Mouse (Mus musculus): ENCODE measurements at regions not wholly inside any gene's neighbourhood (a gene's known extent, or its start where the extent isn't known, plus 50 kb on each side); places are given as distances from the start of the nearest gene placed in this dataset.

DNA sequence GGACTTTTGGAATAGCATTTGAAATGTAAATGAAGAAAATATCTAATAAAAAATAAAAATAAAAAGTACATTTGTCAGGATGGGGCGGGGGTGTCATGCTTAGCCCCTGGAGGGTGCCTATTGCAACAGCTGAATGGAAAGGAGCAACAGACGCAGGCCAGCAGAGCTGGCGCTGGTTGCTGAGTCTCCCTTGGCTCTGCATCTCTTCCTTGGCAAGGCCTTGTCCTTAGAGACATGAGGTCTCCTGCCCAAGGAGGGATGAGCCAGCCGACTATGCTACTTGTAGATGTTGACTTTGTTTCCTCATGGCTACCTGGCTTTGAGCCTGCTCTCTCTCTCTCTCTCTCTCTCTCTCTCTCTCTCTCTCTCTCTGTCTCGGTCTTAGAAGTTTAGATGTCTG lies 166.4 kb downstream of the Opa1 start:
- Histone ChIP-seq H3K4me2 (ENCODE audit: insufficient read depth, low read depth, poor library complexity, severe bottlenecking) (no peak overlapping the region), H3K9ac (ENCODE audit: insufficient read depth, low read depth) (no peak overlapping the region), H3K4me1 (ENCODE audit: control insufficient read depth in 1 of 2, insufficient read depth in 2 of 2) (no peaks in the 10 kb centered on the region), H3K27ac (ENCODE audit: insufficient read depth, low read depth) (no peak overlapping the region), H3K4me3 (replicated peaks in 1 of 3; ENCODE audit: low read depth in 2 of 3, low read length in 2 of 3, poor library complexity in 1 of 3) (no peak overlapping the region), H3K27me3 (replicated peaks) (peaks cover 16% of the 10 kb centered on the region), H3K9me3 (replicated peaks; ENCODE audit: low read length) (peaks cover 16% of the 10 kb centered on the region), H3K79me2 (replicated peaks; ENCODE audit: control insufficient read depth, extremely low read depth, insufficient read depth, poor library complexity, severe bottlenecking) (no peaks in the 10 kb centered on the region), H3K36me3 (replicated peaks in 1 of 2; ENCODE audit: control insufficient read depth in 1 of 2, insufficient read depth in 1 of 2, low read length in 1 of 2) (no peaks in the 10 kb centered on the region)
- no peak for DNase-seq (ENCODE audit: extremely low read depth)
- dilution Hi-C loops (cut with MboI; ENCODE audit: extremely low pct_ligation_motif_present, extremely low pct_unique_long_range_greater_than_20kb, low sequenced_read_pairs) (no loop called here), in situ Hi-C loops (cut with MboI; ENCODE audit: low pct_ligation_motif_present, low pct_unique_long_range_greater_than_20kb, low sequenced_read_pairs) (no loop called here)
- TF ChIP-seq MAZ (IDR thresholded peaks at IDR 0.05; ENCODE audit: low read depth, low read length) (no peak), HCFC1 (IDR thresholded peaks at IDR 0.05; ENCODE audit: low read depth, low read length) (no peak), ETS1 (conservative IDR thresholded peaks at IDR 0.05; ENCODE audit: low read depth, low read length) (no peak), NRF1 (IDR thresholded peaks at IDR 0.05; ENCODE audit: low read depth, low read length) (no peak), KAT2A (IDR thresholded peaks at IDR 0.05; ENCODE audit: insufficient replicate concordance, low read length) (no peak), USF1 (IDR thresholded peaks at IDR 0.05; ENCODE audit: low read depth, low read length) (no peak), MEF2A (IDR thresholded peaks at IDR 0.05; ENCODE audit: borderline replicate concordance, low read depth, low read length) (no peak), TCF12 (IDR thresholded peaks at IDR 0.05; ENCODE audit: low read depth, low read length) (no peak), UBTF (IDR thresholded peaks at IDR 0.05; ENCODE audit: low read depth, low read length) (no peak), MYC (IDR thresholded peaks at IDR 0.05; ENCODE audit: low read depth, low read length) (no peak), CHD2 (IDR thresholded peaks at IDR 0.05; ENCODE audit: low read length) (no peak), GABPA (IDR thresholded peaks at IDR 0.05; ENCODE audit: insufficient replicate concordance, low read depth, low read length) (no peak), JUN (IDR thresholded peaks at IDR 0.05; ENCODE audit: insufficient read depth, low read depth, low read length) (no peak), RAD21 (IDR thresholded peaks at IDR 0.05; ENCODE audit: low read depth, low read length) (no peak), BHLHE40 (IDR thresholded peaks at IDR 0.05; ENCODE audit: low read depth, low read length) (no peak), ZNF384 (IDR thresholded peaks at IDR 0.05; ENCODE audit: low read depth, low read length) (no peak), MAX (IDR thresholded peaks at IDR 0.05; ENCODE audit: low read length) (no peak), MAFK (IDR thresholded peaks at IDR 0.05; ENCODE audit: insufficient replicate concordance, low read length) (no peak), TBP (conservative IDR thresholded peaks at IDR 0.05; ENCODE audit: low read depth, low read length) (no peak)

DNA sequence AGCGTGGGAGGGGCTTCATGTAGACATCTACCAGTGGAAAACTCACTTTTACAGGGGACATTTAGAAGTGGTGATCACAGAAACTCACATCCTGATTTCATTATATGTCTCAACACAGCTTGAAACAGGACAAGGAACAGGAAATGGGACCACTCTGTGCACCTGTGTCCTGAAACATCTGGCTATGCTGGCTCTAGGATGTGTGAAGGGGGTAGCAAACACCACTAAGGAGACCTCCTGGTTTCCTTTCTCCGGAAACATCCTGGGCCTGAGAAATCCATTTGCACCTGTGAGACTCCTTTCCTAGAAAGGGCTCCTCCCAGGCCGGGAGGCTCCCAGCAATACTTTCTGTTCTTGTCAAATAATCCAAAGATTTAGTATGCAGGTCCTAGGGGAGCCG lies 167.1 kb downstream of the Opa1 start:
- Histone ChIP-seq H3K27ac (ENCODE audit: insufficient read depth, low read depth) (no peak overlapping the region), H3K4me3 (replicated peaks in 1 of 3; ENCODE audit: low read depth in 2 of 3, low read length in 2 of 3, poor library complexity in 1 of 3) (no peak overlapping the region), H3K27me3 (replicated peaks) (peaks cover 15% of the 10 kb centered on the region), H3K9ac (ENCODE audit: insufficient read depth, low read depth) (no peak overlapping the region), H3K36me3 (replicated peaks in 1 of 2; ENCODE audit: control insufficient read depth in 1 of 2, insufficient read depth in 1 of 2, low read length in 1 of 2) (no peaks in the 10 kb centered on the region), H3K79me2 (replicated peaks; ENCODE audit: control insufficient read depth, extremely low read depth, insufficient read depth, poor library complexity, severe bottlenecking) (no peaks in the 10 kb centered on the region), H3K9me3 (replicated peaks; ENCODE audit: low read length) (peaks cover 16% of the 10 kb centered on the region), H3K4me1 (ENCODE audit: control insufficient read depth in 1 of 2, insufficient read depth in 2 of 2) (no peaks in the 10 kb centered on the region), H3K4me2 (ENCODE audit: insufficient read depth, low read depth, poor library complexity, severe bottlenecking) (no peak overlapping the region)
- in situ Hi-C loops (cut with MboI; ENCODE audit: low pct_ligation_motif_present, low pct_unique_long_range_greater_than_20kb, low sequenced_read_pairs) = no loop called here
- dilution Hi-C loops (cut with MboI; ENCODE audit: extremely low pct_ligation_motif_present, extremely low pct_unique_long_range_greater_than_20kb, low sequenced_read_pairs) = no loop called here
- no peak for DNase-seq (ENCODE audit: extremely low read depth)
- TF ChIP-seq CHD2 (IDR thresholded peaks at IDR 0.05; ENCODE audit: low read length) (no peak), NRF1 (IDR thresholded peaks at IDR 0.05; ENCODE audit: low read depth, low read length) (no peak), CHD1 (IDR thresholded peaks at IDR 0.05; ENCODE audit: low read depth, low read length) (no peak), ZMIZ1 (IDR thresholded peaks at IDR 0.05; ENCODE audit: low read depth, low read length) (no peak), MEF2A (IDR thresholded peaks at IDR 0.05; ENCODE audit: borderline replicate concordance, low read depth, low read length) (no peak), MAFK (IDR thresholded peaks at IDR 0.05; ENCODE audit: insufficient replicate concordance, low read length) (no peak), ZKSCAN1 (IDR thresholded peaks at IDR 0.05; ENCODE audit: borderline replicate concordance, low read depth, low read length) (no peak), ZC3H11A (IDR thresholded peaks at IDR 0.05; ENCODE audit: low read depth, low read length) (no peak), KAT2A (IDR thresholded peaks at IDR 0.05; ENCODE audit: insufficient replicate concordance, low read length) (no peak), RCOR1 (conservative IDR thresholded peaks at IDR 0.05; ENCODE audit: low read depth, low read length) (no peak), ELF1 (IDR thresholded peaks at IDR 0.05; ENCODE audit: low read depth, low read length) (no peak), MAX (IDR thresholded peaks at IDR 0.05; ENCODE audit: low read length) (no peak), E2F4 (IDR thresholded peaks at IDR 0.05; ENCODE audit: insufficient replicate concordance, low read depth, low read length) (no peak), BHLHE40 (IDR thresholded peaks at IDR 0.05; ENCODE audit: low read depth, low read length) (no peak), MXI1 (IDR thresholded peaks at IDR 0.05; ENCODE audit: low read depth, low read length) (no peak), TCF12 (IDR thresholded peaks at IDR 0.05; ENCODE audit: low read depth, low read length) (no peak), MYC (IDR thresholded peaks at IDR 0.05; ENCODE audit: low read depth, low read length) (no peak), ZNF384 (IDR thresholded peaks at IDR 0.05; ENCODE audit: low read depth, low read length) (no peak)

All from CH12.LX (cell line).